Mouse (Mus musculus) layer of hippocampus, postnatal 36 days (tissue): ENCODE results near the gene Trim62. TPM values are rescaled to one million over a fixed set of nuclear protein-coding genes. Genes with fewer than 3 reads are reported as not detected.

ENCODE experiments used
- DNase-seq, 2 experiments: peaks; one replicate each; pipeline ENCODE4 v3.0.0; 2022
- total RNA-seq, 2 experiments: library from RNA; stranded (reverse); gene quantifications; 2 replicates each; pipeline ENCODE4 v1.2.3; 2021

The Trim62 gene
- total RNA-seq, 2 experiments from 2014 or later, result 13.9 to 14.2 TPM

- no peak for DNase-seq
These were observed 3.2 kb downstream of the Trim62 start for GRCm38 (mm10) chr4:128886571-128886970.

- DNase-seq, result no peak
These were observed 3.6 kb downstream of the Trim62 start for GRCm38 (mm10) chr4:128887026-128887425.

DNA sequence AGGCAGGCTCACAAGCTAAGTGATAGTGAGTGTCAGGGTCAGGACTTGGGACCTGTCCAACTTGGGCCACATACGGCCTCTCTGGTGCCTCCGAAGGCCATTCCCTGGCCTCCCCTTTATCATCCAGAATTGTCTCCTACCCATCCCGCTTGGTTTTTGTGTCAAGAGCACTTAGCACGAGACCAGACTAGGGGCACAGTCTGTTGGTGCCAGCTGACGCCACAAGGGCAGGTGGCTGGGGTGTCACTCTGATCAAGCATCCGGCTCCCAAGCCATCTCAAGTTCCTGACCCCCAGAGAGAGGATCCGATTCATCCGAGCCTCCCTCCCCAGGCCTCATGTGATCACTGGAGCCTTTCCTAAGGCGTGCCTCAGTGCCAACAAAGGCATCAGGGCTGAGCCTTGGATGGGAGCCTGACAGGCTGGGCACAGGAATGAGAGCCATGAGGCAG lies 4.3 kb downstream of the Trim62 start:
- DNase-seq, result no peak

- DNase-seq, result no peak
These were observed 5.1 kb downstream of the Trim62 start for GRCm38 (mm10) chr4:128888436-128888990.

GRCm38 (mm10) chr4:128889752-128890630 lies 6.6 kb downstream of the Trim62 start:
- DNase-seq, result no peak

GRCm38 (mm10) chr4:128891157-128891556 lies 7.8 kb downstream of the Trim62 start:
- DNase-seq, result peak; percentile 70 to 76

GRCm38 (mm10) chr4:128891746-128892145 lies 8.4 kb downstream of the Trim62 start:
- no peak for DNase-seq

GRCm38 (mm10) chr4:128892188-128892587 lies 8.8 kb downstream of the Trim62 start:
- DNase-seq, result no peak

GRCm38 (mm10) chr4:128894112-128894511 lies 10.7 kb downstream of the Trim62 start:
- DNase-seq, result no peak

GRCm38 (mm10) chr4:128895841-128896240 lies 12.5 kb downstream of the Trim62 start:
- DNase-seq, result no peak

- no peak for DNase-seq
These were observed 13.3 kb downstream of the Trim62 start for GRCm38 (mm10) chr4:128896667-128897066.

DNA sequence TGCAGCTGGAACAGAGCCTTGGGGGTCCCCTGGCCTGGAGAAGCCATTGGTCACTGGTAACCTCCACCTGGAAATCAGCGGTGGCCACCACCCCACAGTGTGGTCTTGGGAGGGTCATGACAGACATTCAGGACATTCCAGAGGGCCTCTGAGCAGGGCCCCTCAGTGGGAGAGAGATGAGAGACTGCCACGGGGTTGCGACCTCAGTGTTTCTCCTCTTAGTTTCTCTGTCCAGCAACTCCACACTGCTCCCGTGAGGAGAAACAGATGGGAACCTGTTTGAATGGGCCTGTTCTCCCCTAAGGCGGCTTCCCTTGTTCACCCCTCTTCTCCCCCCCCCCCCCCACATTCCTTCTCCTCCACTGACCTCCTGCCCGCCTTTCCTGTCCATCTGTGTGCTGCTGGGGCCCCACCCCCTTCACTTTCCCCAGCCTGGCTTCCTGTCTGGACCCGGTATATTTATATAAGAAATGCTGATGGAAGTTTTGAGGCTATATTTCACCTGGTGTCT lies 14.6 kb downstream of the Trim62 start:
- no peak for DNase-seq

- DNase-seq, result peak; percentile 74 to 81
These were observed 16.0 kb downstream of the Trim62 start for GRCm38 (mm10) chr4:128899332-128899731.

DNA sequence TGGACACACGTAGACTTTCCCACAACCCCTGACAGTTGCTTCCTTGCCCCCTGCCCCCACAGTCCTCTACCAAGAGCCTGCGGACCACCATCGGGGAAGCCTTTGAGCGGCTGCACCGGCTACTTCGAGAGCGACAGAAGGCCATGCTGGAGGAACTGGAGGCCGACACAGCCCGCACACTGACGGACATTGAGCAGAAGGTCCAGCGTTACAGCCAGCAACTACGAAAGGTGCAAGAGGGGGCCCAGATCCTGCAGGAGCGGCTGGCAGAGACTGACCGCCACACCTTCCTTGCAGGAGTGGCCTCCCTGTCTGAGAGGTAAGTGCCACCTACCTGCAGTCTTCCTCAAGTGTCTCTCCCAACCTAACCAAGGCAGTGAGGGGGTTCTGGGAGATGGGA lies 17.1 kb downstream of the Trim62 start:
- DNase-seq, result no peak

DNA sequence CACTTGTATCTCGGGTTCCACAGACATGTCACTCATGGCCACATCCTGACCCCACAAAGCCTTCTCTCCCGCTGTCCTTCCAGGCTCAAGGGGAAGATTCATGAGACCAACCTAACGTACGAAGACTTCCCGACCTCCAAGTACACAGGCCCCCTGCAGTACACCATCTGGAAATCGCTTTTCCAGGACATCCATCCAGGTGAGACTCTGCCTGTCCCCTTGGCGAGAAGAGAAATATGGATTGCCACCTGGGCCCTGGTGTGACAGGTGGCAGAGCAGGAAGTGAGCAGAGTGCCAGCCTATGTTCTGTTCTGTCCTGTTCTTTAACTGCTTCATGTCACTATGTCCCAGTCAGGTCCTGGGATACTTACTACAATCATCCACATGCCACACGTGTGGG lies 19.0 kb downstream of the Trim62 start:
- DNase-seq, result no peak

DNA sequence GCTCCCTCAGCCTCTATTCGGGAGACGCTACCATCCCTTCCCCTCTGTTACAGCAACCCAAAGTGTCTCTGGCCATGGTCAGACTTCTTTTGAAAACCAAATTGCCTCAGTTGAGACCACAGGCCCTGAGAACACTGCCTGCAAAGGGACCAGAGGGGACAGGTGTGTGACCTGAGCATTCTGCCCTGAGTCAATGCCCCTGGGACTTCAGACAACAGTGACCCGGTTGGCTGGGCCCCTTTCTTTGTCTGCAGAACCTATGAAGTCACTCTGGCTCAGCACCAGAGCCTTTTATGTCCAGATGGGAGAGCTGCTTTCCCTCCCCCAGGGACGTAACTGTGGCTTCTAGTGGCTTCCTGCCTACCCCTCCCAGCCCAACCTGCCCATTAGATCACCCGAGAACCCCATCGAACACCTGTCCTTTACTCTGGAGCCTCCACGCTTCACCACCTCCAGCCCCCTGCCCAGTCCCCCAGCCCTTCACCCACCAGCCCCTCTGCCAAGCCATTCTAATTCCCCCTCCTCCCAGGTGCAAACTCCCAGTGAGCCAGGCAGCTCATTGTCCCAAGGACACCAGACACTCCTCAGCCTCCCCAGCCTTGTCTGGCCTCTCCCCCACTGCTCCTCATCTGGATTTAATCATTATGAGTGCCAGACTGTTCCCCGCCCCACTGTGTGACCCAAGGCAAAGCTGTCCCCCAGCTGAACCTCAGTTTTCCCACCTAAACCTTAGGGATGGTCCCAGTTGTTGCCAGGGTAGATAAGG lies 20.8 kb downstream of the Trim62 start:
- no peak for DNase-seq

- DNase-seq, result no peak
These were observed 21.9 kb downstream of the Trim62 start for GRCm38 (mm10) chr4:128905251-128905650.

GRCm38 (mm10) chr4:128906757-128907156 lies 23.4 kb downstream of the Trim62 start:
- DNase-seq, result no peak

- DNase-seq, result no peak
These were observed 24.0 kb downstream of the Trim62 start for GRCm38 (mm10) chr4:128907238-128907968.

DNA sequence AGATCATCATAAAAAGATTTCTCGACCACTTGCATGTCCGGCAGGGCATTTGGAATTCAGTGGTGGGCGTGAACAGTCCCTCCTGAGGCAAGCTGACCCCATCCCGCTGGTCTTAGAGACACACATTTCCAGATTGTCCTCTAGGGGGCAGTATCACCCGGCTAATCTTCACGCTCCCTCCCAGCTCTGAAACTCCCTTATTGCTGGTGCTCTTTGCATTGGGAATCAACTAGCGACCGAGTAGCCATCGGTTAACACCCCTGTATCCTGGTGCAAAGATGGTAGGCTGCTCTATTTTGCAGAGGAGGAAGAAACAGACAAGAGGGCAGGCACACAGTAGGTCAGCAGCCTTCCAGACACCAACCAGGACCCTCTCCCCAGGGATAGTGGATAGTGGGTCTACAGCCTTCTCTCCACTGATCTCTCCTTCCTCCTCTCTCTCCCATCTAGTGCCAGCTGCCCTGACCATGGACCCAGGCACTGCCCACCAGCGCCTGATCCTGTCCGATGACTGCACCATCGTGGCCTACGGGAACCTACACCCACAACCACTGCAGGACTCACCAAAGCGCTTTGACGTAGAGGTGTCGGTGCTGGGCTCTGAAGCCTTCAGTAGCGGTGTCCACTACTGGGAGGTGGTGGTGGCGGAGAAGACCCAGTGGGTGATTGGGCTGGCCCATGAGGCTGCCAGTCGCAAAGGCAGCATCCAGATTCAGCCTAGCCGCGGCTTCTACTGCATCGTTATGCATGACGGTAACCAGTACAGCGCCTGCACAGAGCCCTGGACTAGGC lies 25.4 kb downstream of the Trim62 start:
- peak; percentile 36 to 51 for DNase-seq

DNA sequence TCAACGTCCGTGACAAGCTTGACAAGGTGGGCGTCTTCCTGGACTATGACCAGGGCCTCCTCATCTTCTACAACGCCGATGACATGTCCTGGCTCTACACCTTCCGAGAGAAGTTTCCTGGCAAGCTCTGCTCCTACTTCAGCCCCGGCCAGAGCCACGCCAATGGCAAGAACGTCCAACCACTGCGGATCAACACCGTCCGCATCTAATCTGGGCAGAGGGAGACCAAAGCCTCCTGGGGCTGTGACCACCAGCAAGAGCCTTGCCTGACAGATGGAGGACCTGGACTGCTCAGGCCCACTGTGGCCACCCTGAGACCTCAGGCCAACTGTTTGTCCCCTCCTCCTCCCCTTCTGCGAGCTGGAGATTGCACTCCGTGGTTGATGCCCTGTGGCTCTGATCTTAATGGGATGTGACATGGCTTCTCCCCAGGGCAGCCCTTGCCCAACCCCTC lies 26.0 kb downstream of the Trim62 start:
- no peak for DNase-seq
